Mouse (Mus musculus) heart, adult 2 months (tissue): ENCODE results near the gene 1700056E22Rik.

Source experiments
- CTCF ChIP-seq: fragments of 200-600 bp; IDR thresholded peaks from 2 replicates; pipeline ENCODE4 v1.8.1; 2022; ENCODE audit warnings: antibody characterized with exemption, mild to moderate bottlenecking, moderate library complexity
- EP300 ChIP-seq: fragments of 200-500 bp; IDR thresholded peaks from 2 replicates; pipeline ENCODE4 v1.6.1; 2011; ENCODE audit warnings: low read depth, low read length, control low read depth; ENCODE audit not compliant: insufficient read depth
- POLR2A ChIP-seq: fragments of 200-500 bp; IDR thresholded peaks from 2 replicates; pipeline ENCODE4 v1.6.1; 2011; ENCODE audit warnings: mild to moderate bottlenecking, low read depth, low read length, control low read depth; ENCODE audit not compliant: insufficient read depth

DNA sequence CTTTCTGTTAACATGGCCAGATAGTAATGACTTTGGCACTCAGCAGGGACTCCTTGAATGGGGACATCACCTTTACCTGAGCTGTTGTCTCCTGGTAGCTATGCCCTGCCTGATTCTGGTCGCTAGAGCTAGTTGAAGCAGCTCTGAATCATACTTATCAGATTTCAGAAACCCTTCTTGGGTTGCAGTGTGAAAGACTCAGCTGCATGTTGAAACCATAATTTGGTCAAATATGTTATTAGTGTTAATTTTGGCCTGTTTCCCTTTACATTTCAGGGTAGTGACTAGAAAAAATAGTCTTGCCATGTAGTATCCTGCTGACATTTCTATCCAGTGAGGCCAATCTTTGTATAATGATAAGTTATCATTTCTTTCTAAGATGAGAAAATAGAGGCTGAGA is 17.2 kb upstream of the 1700056E22Rik start:
- no peak for TF ChIP-seq EP300
- no peak for TF ChIP-seq POLR2A
- TF ChIP-seq CTCF: no peak
